Mouse (Mus musculus) liver, embryonic 14.5 days (tissue): ENCODE measurements at regions not wholly inside any gene's neighbourhood (a gene's known extent, or its start where the extent isn't known, plus 50 kb on each side); places are given as distances from the start of the nearest gene placed in this dataset.

Source experiments
- ATAC-seq: fragments of 200-750 bp; cut with Nextera tagmentation; 2 replicates; pipeline ENCODE4 v1.8.0; 2017; ENCODE audit warnings: moderate number of reproducible peaks, mild to moderate bottlenecking, moderate library complexity; ENCODE audit not compliant: insufficient read depth
- DNase-seq, 3 experiments: peaks; one replicate each; pipeline ENCODE4 v3.0.0-alpha.2; 2012 to 2013; ENCODE audit warnings: low read depth in 3 of 3, low spot score in 3 of 3
- H3K27ac ChIP-seq: fragments of 300-500 bp; sonication (generic); 2 replicates; pipeline ENCODE4 v1.5.1; 2014; ENCODE audit warnings: moderate library complexity, mild to moderate bottlenecking, control low read depth, inconsistent platforms
- H3K27me3 ChIP-seq: fragments of 300-500 bp; sonication (generic); 2 replicates; pipeline ENCODE4 v1.6.1; 2014; ENCODE audit warnings: mild to moderate bottlenecking, low read length, moderate library complexity; ENCODE audit not compliant: control insufficient read depth, insufficient read depth
- H3K36me3 ChIP-seq: fragments of 300-500 bp; sonication (generic); replicated peaks from 2 replicates; pipeline ENCODE4 v1.6.1; 2014; ENCODE audit warnings: low read depth; ENCODE audit not compliant: control insufficient read depth, insufficient read depth
- H3K4me1 ChIP-seq, 2 experiments: fragments of 200-500 bp in 1 of 2; fragments of 300-500 bp in 1 of 2; sonication (generic) in 1 of 2; replicated peaks; 2 replicates each; pipeline ENCODE4 v1.6.1; 2012 to 2014; ENCODE audit warnings: antibody characterized with exemption in 1 of 2, inconsistent platforms in 1 of 2, low read length in 1 of 2; ENCODE audit not compliant: control insufficient read depth in 2 of 2, insufficient read depth in 2 of 2
- H3K4me2 ChIP-seq: fragments of 300-500 bp; sonication (generic); 2 replicates; pipeline ENCODE4 v1.6.1; 2014; ENCODE audit warnings: low read depth, mild to moderate bottlenecking, control low read depth, moderate library complexity
- H3K4me3 ChIP-seq, 2 experiments: fragments of 200-500 bp in 1 of 2; fragments of 300-500 bp in 1 of 2; sonication (generic) in 1 of 2; 2 replicates each; pipeline ENCODE4 v1.5.1; 2012 to 2014; ENCODE audit warnings: low read depth in 2 of 2, low read length in 2 of 2, mild to moderate bottlenecking in 2 of 2, control low read depth in 1 of 2, inconsistent platforms in 1 of 2, moderate library complexity in 1 of 2; ENCODE audit not compliant: insufficient read depth in 1 of 2
- H3K9ac ChIP-seq: fragments of 300-500 bp; sonication (generic); replicated peaks from 2 replicates; pipeline ENCODE4 v1.6.1; 2014; ENCODE audit warnings: mild to moderate bottlenecking, control low read depth, moderate library complexity
- H3K9me3 ChIP-seq: fragments of 300-500 bp; sonication (generic); 2 replicates; pipeline ENCODE4 v1.6.1; 2016; ENCODE audit warnings: low read length, mixed read lengths; ENCODE audit not compliant: control insufficient read depth
- CTCF ChIP-seq: IDR thresholded peaks from 2 replicates; pipeline ENCODE4 v1.5.1; 2016; ENCODE audit warnings: antibody characterized with exemption, low read depth, control low read depth
- EP300 ChIP-seq: IDR thresholded peaks from 2 replicates; pipeline ENCODE4 v1.6.1; 2016; ENCODE audit warnings: antibody characterized with exemption, low read depth
- WGBS: fragments of 180-500 bp; shearing (Covaris S2); extraction: QIAGEN DNeasy Blood & Tissue Kit; methylation state at CpG from one replicate; pipeline ENCODE4 v1.1.7; 2014; ENCODE audit not compliant: insufficient replicate concordance; 5-methylcytosine and 5-hydroxymethylcytosine counted together

DNA sequence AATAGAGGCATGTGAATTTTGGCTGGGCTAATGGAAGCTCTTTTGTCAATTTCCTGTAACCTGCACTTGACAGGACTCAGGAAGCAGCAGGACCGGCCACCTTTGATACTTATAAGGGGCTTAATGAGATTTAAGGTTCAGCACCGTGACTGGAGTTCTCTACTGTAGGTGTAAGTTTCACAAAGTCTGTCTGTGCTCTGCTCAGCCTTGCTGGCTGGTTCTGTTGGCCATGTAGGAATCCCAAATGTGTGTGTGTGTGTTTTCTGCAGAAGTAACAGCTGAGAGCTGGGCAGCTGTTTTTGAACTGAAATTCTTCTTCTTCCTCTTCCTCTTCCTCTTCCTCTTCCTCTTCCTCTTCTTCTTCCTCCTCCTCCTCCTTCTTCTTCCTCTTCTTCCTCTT is 264.3 kb downstream of the Bcl11a start:
- no peak for ATAC-seq
- H3K27me3 ChIP-seq = no peaks in the 10 kb centered on the region
- no peak for TF ChIP-seq EP300
- no peak for TF ChIP-seq CTCF

DNA sequence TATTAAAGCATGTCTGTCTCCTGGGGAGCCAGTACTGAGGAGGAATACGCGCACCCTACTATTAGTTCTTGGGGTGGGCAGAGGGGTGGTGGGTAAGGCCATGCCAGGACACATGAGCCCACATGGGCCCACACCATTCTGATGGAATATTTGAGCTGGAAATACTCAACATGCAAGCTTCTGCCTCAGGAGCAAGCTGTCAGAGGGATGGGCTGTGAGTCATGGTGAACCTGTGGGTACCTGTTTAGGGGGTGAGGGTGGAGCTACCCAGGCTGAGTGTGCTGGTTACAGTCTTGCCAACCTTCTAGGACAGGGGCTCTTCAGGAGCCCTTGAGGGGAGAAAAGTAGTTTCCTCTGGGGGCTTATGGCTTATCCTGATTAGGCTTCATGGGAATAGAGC is 264.9 kb downstream of the Bcl11a start:
- Histone ChIP-seq H3K36me3 (no peaks in the 10 kb centered on the region), H3K4me1 (no peaks in the 10 kb centered on the region; a peak in 1 of 4 replicates), H3K9ac (no peak overlapping the region), H3K27me3 (no peaks in the 10 kb centered on the region), H3K9me3 (no peaks in the 10 kb centered on the region), H3K27ac (no peak overlapping the region), H3K4me2 (no peak overlapping the region), H3K4me3 (no peak overlapping the region)
- TF ChIP-seq EP300 (no peak), CTCF (no peak)
- DNase-seq = no peak
- no peak for ATAC-seq
- WGBS = 79% methylated on average over 2 of the region's 2 CpGs

More for the DNA sequence above, 264.3 kb downstream of the Bcl11a start:
- Histone ChIP-seq H3K4me3 (no peak overlapping the region), H3K9me3 (no peaks in the 10 kb centered on the region), H3K36me3 (no peaks in the 10 kb centered on the region), H3K4me1 (no peaks in the 10 kb centered on the region; a peak in 1 of 4 replicates), H3K27ac (no peak overlapping the region), H3K4me2 (no peak overlapping the region), H3K9ac (no peak overlapping the region)
- no peak for DNase-seq
- WGBS = 34% methylated on average over 2 of the region's 2 CpGs

DNA sequence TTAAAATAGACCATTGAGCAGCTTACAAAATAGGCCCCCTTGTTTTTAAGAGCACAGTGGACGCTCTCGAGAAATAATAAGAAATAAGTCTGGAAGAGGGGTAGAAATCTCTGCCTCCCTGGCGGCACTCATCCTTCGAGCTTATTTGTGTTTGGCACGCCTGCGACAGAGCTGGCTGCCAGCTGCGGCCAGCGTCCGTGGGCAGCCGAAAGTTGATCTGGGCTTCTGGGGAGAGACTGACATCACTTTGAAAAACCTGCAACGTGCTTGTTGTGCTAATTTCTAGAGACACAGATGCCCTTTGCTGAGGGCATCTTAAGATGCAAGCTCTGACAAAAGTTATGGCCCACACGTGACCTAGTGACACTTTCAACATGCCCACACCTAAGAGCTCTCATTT is 269.4 kb downstream of the Bcl11a start:
- ATAC-seq = no peak
- TF ChIP-seq CTCF (no peak), EP300 (no peak)

DNA sequence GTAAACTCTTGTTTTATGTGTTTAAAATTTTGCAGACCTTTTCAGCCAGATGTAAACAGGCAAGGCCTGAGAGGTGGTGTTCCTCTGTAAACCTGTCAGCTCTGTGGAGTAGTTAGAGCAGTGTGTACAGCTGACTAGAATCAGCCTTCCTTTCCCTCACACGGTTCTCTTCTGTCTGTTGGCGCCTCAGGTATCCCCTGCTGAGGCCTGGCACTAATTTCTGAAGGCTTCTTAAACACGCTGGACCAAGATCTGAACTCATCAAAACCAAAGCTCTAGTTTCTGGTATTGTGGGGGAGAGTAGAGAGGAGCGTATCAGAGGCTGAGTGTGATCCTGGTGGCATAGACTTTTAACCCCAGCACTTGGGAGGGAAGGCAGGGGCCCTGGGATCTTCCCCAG is 270.9 kb downstream of the Bcl11a start:
- no peaks in the 10 kb centered on the region for H3K4me1 ChIP-seq
- H3K9ac ChIP-seq = no peak overlapping the region
- H3K27ac ChIP-seq = no peak overlapping the region
- H3K36me3 ChIP-seq = no peaks in the 10 kb centered on the region
- TF ChIP-seq EP300 (no peak), CTCF (no peak)
- DNase-seq = no peak
- no peak overlapping the region for H3K4me2 ChIP-seq
- WGBS = 47% methylated on average over 4 of the region's 4 CpGs
- no peaks in the 10 kb centered on the region for H3K9me3 ChIP-seq
- no peak overlapping the region for H3K4me3 ChIP-seq
- no peaks in the 10 kb centered on the region for H3K27me3 ChIP-seq
- ATAC-seq = no peak

More for the DNA sequence above, 269.4 kb downstream of the Bcl11a start:
- no peaks in the 10 kb centered on the region for H3K27me3 ChIP-seq
- no peak for DNase-seq
- H3K36me3 ChIP-seq = no peaks in the 10 kb centered on the region
- H3K9ac ChIP-seq = no peak overlapping the region
- no peak overlapping the region for H3K4me3 ChIP-seq
- H3K9me3 ChIP-seq = no peaks in the 10 kb centered on the region
- H3K27ac ChIP-seq = no peak overlapping the region
- WGBS = 62% methylated on average over 12 of the region's 12 CpGs
- H3K4me1 ChIP-seq = no peaks in the 10 kb centered on the region
- H3K4me2 ChIP-seq = no peak overlapping the region

DNA sequence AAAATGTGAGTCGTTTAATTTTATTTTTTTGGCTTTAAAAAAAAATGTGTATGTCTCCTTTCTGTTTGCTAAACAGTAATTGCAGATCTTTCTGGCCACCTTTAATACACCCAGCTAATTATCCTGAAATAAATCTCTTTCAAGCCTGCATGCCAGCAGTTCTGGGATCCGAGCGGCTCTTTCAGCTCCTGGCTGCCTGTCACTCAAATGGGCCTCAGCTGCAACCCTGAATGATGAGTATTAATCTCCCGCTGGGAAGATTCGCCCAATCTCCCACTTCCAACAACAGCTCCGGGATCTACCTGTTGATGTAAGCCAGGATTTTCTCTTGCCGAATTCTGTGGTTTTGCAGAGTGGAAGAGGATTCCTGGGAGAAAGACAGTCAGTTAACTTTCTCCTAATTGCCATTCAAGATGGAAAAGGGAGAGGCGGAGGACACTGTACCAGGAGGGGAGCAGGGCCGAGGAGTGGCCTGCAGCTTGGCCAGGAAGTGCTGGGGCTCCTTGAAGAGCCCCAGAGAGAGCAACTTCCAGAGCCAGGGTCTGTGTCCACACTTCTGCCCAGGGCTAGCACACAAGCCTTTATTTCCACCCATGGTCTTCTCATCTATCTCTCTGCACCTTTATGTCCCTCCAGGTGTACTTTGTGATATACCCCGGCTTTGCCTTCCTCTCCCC is 272.2 kb downstream of the Bcl11a start:
- TF ChIP-seq CTCF = no peak
- no peak for TF ChIP-seq EP300
- 59% methylated on average over 10 of the region's 10 CpGs for WGBS
- Histone ChIP-seq H3K9me3 (no peaks in the 10 kb centered on the region), H3K4me2 (no peak overlapping the region), H3K4me3 (no peak overlapping the region), H3K9ac (no peak overlapping the region), H3K27me3 (no peaks in the 10 kb centered on the region), H3K27ac (no peak overlapping the region), H3K4me1 (no peaks in the 10 kb centered on the region), H3K36me3 (no peaks in the 10 kb centered on the region)
- DNase-seq (no peak), ATAC-seq (no peak)
